Mouse (Mus musculus) brain, embryonic 14.5 days (tissue): ENCODE data around the gene Psmc6.

Experiments used
- CTCF ChIP-seq: fragments of 200-500 bp; IDR thresholded peaks from 2 replicates; pipeline ENCODE4 v1.5.1; 2012; ENCODE audit warnings: inconsistent platforms, mild to moderate bottlenecking, moderate library complexity, borderline replicate concordance; ENCODE audit not compliant: insufficient read depth, insufficient read length; ENCODE audit errors: extremely low read depth
- POLR2A ChIP-seq: fragments of 200-500 bp; IDR thresholded peaks from 2 replicates; pipeline ENCODE4 v1.6.1; 2012; ENCODE audit warnings: mild to moderate bottlenecking, inconsistent platforms, borderline replicate concordance; ENCODE audit not compliant: poor library complexity, insufficient read depth, insufficient read length, severe bottlenecking; ENCODE audit errors: extremely low read depth

- no peak for TF ChIP-seq CTCF
- no peak for TF ChIP-seq POLR2A
Observed at GRCm38 (mm10) chr14:45328072-45328713, 1.4 kb upstream of the Psmc6 start.
